Mouse (Mus musculus): ENCODE data around the gene Col11a1. TPM values are rescaled to one million over a fixed set of nuclear protein-coding genes. Genes with fewer than 3 reads are reported as not detected.

Col11a1 gene
- 0.45 and 0.54 TPM in 2 replicates for polyA plus RNA-seq (2015; fragmentation: Nextera tagmentation; extraction: Ambion mirVana)

- TF ChIP-seq EP300 (IDR thresholded peaks at IDR 0.05) (no peak), CTCF (IDR thresholded peaks at IDR 0.05) (no peak)
- WGBS, result 1% methylated on average over 18 of the region's 19 CpGs
- no peak within 1 kb of the TSS for H3K27ac ChIP-seq (ENCODE audit: low read length)
- peaks cover 5% of the 10 kb centered on the region; the same call in 1 of the 2 replicates for H3K4me1 ChIP-seq (ENCODE audit: insufficient read depth, low read depth, low read length)
- H3K36me3 ChIP-seq (ENCODE audit: insufficient read depth, low read length), result no peaks in the 10 kb centered on the region
- DNase-seq (ENCODE audit: low spot score) (peak; percentile 36), ATAC-seq (peak; percentile 78)
- peak within 1 kb of the TSS; percentile 16; the same call in 1 of the 2 replicates for H3K9ac ChIP-seq (replicated peaks; ENCODE audit: low read depth)
- peak within 1 kb of the TSS; percentile 94 for H3K4me2 ChIP-seq (replicated peaks; ENCODE audit: low read depth, low read length)
- peak within 1 kb of the TSS; percentile 45 for H3K4me3 ChIP-seq (ENCODE audit: low read depth, low read length)
- no peaks in the 10 kb centered on the region for H3K9me3 ChIP-seq (ENCODE audit: low read length)
- H3K27me3 ChIP-seq (replicated peaks; ENCODE audit: insufficient read depth, low read length), result no peaks in the 10 kb centered on the region
These were observed at the start of gene Col11a1 for GRCm38 (mm10) chr3:114029971-114030635. Gene Col11a1 (plus strand): TSS chr3:114030540.

- Histone ChIP-seq H3K27ac (ENCODE audit: low read length) (no peak overlapping the region), H3K4me1 (ENCODE audit: insufficient read depth, low read depth, low read length) (no peaks in the 10 kb centered on the region), H3K27me3 (replicated peaks; ENCODE audit: insufficient read depth, low read length) (no peaks in the 10 kb centered on the region), H3K4me3 (ENCODE audit: low read depth, low read length) (no peak overlapping the region), H3K4me2 (replicated peaks; ENCODE audit: low read depth, low read length) (no peak overlapping the region), H3K36me3 (ENCODE audit: insufficient read depth, low read length) (no peaks in the 10 kb centered on the region), H3K9ac (replicated peaks; ENCODE audit: low read depth) (no peak overlapping the region), H3K9me3 (ENCODE audit: low read length) (no peaks in the 10 kb centered on the region)
- WGBS, result 71% methylated on average over 6 of the region's 6 CpGs
- no peak for TF ChIP-seq CTCF (IDR thresholded peaks at IDR 0.05)
- no peak for TF ChIP-seq EP300 (IDR thresholded peaks at IDR 0.05)
- ATAC-seq (no peak), DNase-seq (ENCODE audit: low spot score) (no peak)
These were observed 39.4 kb upstream of the Col11a1 start for GRCm38 (mm10) chr3:113990936-113991335.

- no peak overlapping the region; the same call in 1 of the 2 replicates for H3K9ac ChIP-seq (replicated peaks; ENCODE audit: low read depth)
- no peaks in the 10 kb centered on the region for H3K9me3 ChIP-seq (ENCODE audit: low read length)
- WGBS, result 0% methylated on average over 9 of the region's 9 CpGs
- DNase-seq (ENCODE audit: low spot score), result no peak
- peak overlapping the region; percentile 45 for H3K4me3 ChIP-seq (ENCODE audit: low read depth, low read length)
- peaks cover 5% of the 10 kb centered on the region; the same call in 1 of the 2 replicates for H3K4me1 ChIP-seq (ENCODE audit: insufficient read depth, low read depth, low read length)
- no peaks in the 10 kb centered on the region for H3K36me3 ChIP-seq (ENCODE audit: insufficient read depth, low read length)
- peak overlapping the region; percentile 94 for H3K4me2 ChIP-seq (replicated peaks; ENCODE audit: low read depth, low read length)
- ATAC-seq, result no peak
- TF ChIP-seq CTCF (IDR thresholded peaks at IDR 0.05) (no peak), EP300 (IDR thresholded peaks at IDR 0.05) (no peak)
- H3K27me3 ChIP-seq (replicated peaks; ENCODE audit: insufficient read depth, low read length), result no peaks in the 10 kb centered on the region
- H3K27ac ChIP-seq (ENCODE audit: low read length), result no peak overlapping the region
These were observed 546 bp downstream of the Col11a1 start for GRCm38 (mm10) chr3:114030886-114031285.

- no peaks in the 10 kb centered on the region for H3K27me3 ChIP-seq (replicated peaks; ENCODE audit: insufficient read depth, low read length)
- no peak overlapping the region for H3K27ac ChIP-seq (ENCODE audit: low read length)
- H3K4me2 ChIP-seq (replicated peaks; ENCODE audit: low read depth, low read length), result peak overlapping the region; percentile 94
- TF ChIP-seq EP300 (IDR thresholded peaks at IDR 0.05) (no peak), CTCF (IDR thresholded peaks at IDR 0.05) (no peak)
- peak; percentile 42 for DNase-seq (ENCODE audit: low spot score)
- H3K9ac ChIP-seq (replicated peaks; ENCODE audit: low read depth), result no peak overlapping the region
- WGBS, result 3% methylated on average over 20 of the region's 21 CpGs
- peak; percentile 71 for ATAC-seq
- H3K4me3 ChIP-seq (ENCODE audit: low read depth, low read length), result peak overlapping the region; percentile 45; the same call in 1 of the 2 replicates
- peaks cover 5% of the 10 kb centered on the region; the same call in 1 of the 2 replicates for H3K4me1 ChIP-seq (ENCODE audit: insufficient read depth, low read depth, low read length)
- H3K36me3 ChIP-seq (ENCODE audit: insufficient read depth, low read length), result no peaks in the 10 kb centered on the region
- H3K9me3 ChIP-seq (ENCODE audit: low read length), result no peaks in the 10 kb centered on the region
These were observed 1.2 kb downstream of the Col11a1 start for GRCm38 (mm10) chr3:114031351-114032213.

- TF ChIP-seq CTCF (IDR thresholded peaks at IDR 0.05) (peak; percentile 58), EP300 (IDR thresholded peaks at IDR 0.05) (no peak)
- no peak overlapping the region for H3K4me3 ChIP-seq (ENCODE audit: low read depth, low read length)
- WGBS, result 12% methylated on average over 4 of the region's 4 CpGs
- peak overlapping the region; percentile 94 for H3K4me2 ChIP-seq (replicated peaks; ENCODE audit: low read depth, low read length)
- DNase-seq (ENCODE audit: low spot score) (peak; percentile 42), ATAC-seq (no peak)
- H3K9ac ChIP-seq (replicated peaks; ENCODE audit: low read depth), result no peak overlapping the region
- peaks cover 5% of the 10 kb centered on the region; the same call in 1 of the 2 replicates for H3K4me1 ChIP-seq (ENCODE audit: insufficient read depth, low read depth, low read length)
- H3K27ac ChIP-seq (ENCODE audit: low read length), result no peak overlapping the region
- H3K36me3 ChIP-seq (ENCODE audit: insufficient read depth, low read length), result no peaks in the 10 kb centered on the region
- H3K27me3 ChIP-seq (replicated peaks; ENCODE audit: insufficient read depth, low read length), result no peaks in the 10 kb centered on the region
- H3K9me3 ChIP-seq (ENCODE audit: low read length), result no peaks in the 10 kb centered on the region
These were observed 2.0 kb downstream of the Col11a1 start for GRCm38 (mm10) chr3:114032333-114032732.

GRCm38 (mm10) chr3:114052406-114052805, 22.1 kb downstream of the Col11a1 start:
- no peaks in the 10 kb centered on the region for H3K9me3 ChIP-seq (ENCODE audit: low read length)
- H3K4me3 ChIP-seq (ENCODE audit: low read depth, low read length), result no peak overlapping the region
- no peak overlapping the region for H3K27ac ChIP-seq (ENCODE audit: low read length)
- no peak for TF ChIP-seq CTCF (IDR thresholded peaks at IDR 0.05)
- TF ChIP-seq EP300 (IDR thresholded peaks at IDR 0.05), result no peak
- no peak overlapping the region for H3K9ac ChIP-seq (replicated peaks; ENCODE audit: low read depth)
- H3K36me3 ChIP-seq (ENCODE audit: insufficient read depth, low read length), result no peaks in the 10 kb centered on the region
- no peak for DNase-seq (ENCODE audit: low spot score)
- ATAC-seq, result no peak
- no peaks in the 10 kb centered on the region for H3K27me3 ChIP-seq (replicated peaks; ENCODE audit: insufficient read depth, low read length)
- no peak overlapping the region for H3K4me2 ChIP-seq (replicated peaks; ENCODE audit: low read depth, low read length)
- H3K4me1 ChIP-seq (ENCODE audit: insufficient read depth, low read depth, low read length), result no peaks in the 10 kb centered on the region
